Mouse (Mus musculus) bone marrow macrophage, adult 2 months (primary cell): ENCODE data around the gene Rnf26.

Experiments used
- CTCF ChIP-seq: IDR thresholded peaks from 2 replicates; pipeline ENCODE4 v1.5.1; 2012; ENCODE audit warnings: low read depth, mild to moderate bottlenecking, low read length, moderate library complexity
- POLR2A ChIP-seq: IDR thresholded peaks from 2 replicates; pipeline ENCODE4 v1.6.1; 2012; ENCODE audit warnings: mild to moderate bottlenecking, low read depth, low read length, borderline replicate concordance

DNA sequence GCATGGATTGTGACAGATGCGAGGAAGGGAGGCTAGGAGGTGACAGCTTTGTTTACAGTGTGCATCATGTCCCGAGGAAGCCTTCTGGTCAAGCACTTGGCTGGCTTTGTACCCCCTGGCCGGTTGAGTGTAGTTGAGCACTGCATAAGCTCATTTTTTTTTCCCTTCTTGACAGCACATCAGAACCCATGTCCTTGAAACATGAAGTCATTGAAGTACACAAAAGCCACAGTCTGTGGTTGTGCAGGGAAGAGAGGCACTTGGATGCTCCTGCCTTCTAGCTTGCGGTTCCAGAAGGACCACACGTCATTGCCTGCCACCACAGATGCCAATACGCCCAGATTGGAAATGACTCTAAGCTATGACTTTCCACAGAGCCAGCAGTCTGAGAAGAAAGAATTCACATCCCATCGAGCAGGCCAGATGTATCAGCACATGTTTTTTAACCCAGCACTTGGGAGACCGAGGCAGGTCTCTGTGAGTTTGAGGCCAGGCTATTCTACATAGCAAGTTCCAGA lies 6.7 kb upstream of the Rnf26 start:
- TF ChIP-seq CTCF (no peak), POLR2A (no peak)
